Mouse (Mus musculus) neural tube, embryonic 15.5 days (tissue): ENCODE results near the gene Srr. TPM values are rescaled to one million over a fixed set of nuclear protein-coding genes. Genes with fewer than 3 reads are reported as not detected.
A peak's percentile ranks its signal among the peaks of the same experiment; 100 is the strongest.

ENCODE experiments used
- ATAC-seq: fragments of 200-750 bp; cut with Nextera tagmentation; 2 replicates; pipeline ENCODE4 v1.8.0; 2017; ENCODE audit warnings: mild to moderate bottlenecking, moderate TSS enrichment, moderate library complexity; ENCODE audit not compliant: low FRiP score
- H3K27ac ChIP-seq: fragments of 300-500 bp; sonication (generic); replicated peaks from 2 replicates; pipeline ENCODE4 v1.5.1; 2015; ENCODE audit warnings: mild to moderate bottlenecking, inconsistent platforms
- H3K27me3 ChIP-seq: fragments of 300-500 bp; sonication (generic); replicated peaks from 2 replicates; pipeline ENCODE4 v1.6.1; 2015; ENCODE audit warnings: inconsistent platforms
- H3K36me3 ChIP-seq: fragments of 300-500 bp; sonication (generic); 2 replicates; pipeline ENCODE4 v1.6.1; 2015; ENCODE audit warnings: inconsistent platforms
- H3K4me1 ChIP-seq: fragments of 300-500 bp; sonication (generic); 2 replicates; pipeline ENCODE4 v1.6.1; 2015; ENCODE audit warnings: inconsistent platforms
- H3K4me2 ChIP-seq: fragments of 300-500 bp; sonication (generic); 2 replicates; pipeline ENCODE4 v1.6.1; 2015; ENCODE audit warnings: inconsistent platforms, mild to moderate bottlenecking, moderate library complexity
- H3K4me3 ChIP-seq: fragments of 300-500 bp; sonication (generic); replicated peaks from 2 replicates; pipeline ENCODE4 v1.5.1; 2015; ENCODE audit warnings: mild to moderate bottlenecking, inconsistent platforms
- H3K9ac ChIP-seq: fragments of 300-500 bp; sonication (generic); replicated peaks from 2 replicates; pipeline ENCODE4 v1.6.1; 2015; ENCODE audit warnings: mild to moderate bottlenecking, inconsistent platforms
- H3K9me3 ChIP-seq: fragments of 300-500 bp; sonication (generic); replicated peaks from 2 replicates; pipeline ENCODE4 v1.6.1; 2016; ENCODE audit warnings: inconsistent platforms
- WGBS: fragments of 180-500 bp; shearing (Covaris S2); methylation state at CpG from one replicate; pipeline ENCODE4 v1.1.7; 2015; ENCODE audit warnings: mixed read lengths; 5-methylcytosine and 5-hydroxymethylcytosine counted together
- polyA plus RNA-seq: library from polyadenylated mRNA; unstranded; fragments of >200 nt; fragmentation: Nextera tagmentation; extraction: Ambion mirVana; gene quantifications from 2 replicates; pipeline ENCODE4 v1.2.1, GENCODE M21; 2015

The Srr gene
- polyA plus RNA-seq, 1 experiment from 2014 or later, result 38.1 TPM

- H3K27me3 ChIP-seq, result no peaks in the 10 kb centered on the region
- no peaks in the 10 kb centered on the region for H3K9me3 ChIP-seq
- peaks cover 65% of the 10 kb centered on the region for H3K36me3 ChIP-seq
- H3K4me2 ChIP-seq, result no peak overlapping the region
- no peak overlapping the region for H3K4me3 ChIP-seq
- 92% methylated on average over 6 of the region's 6 CpGs for WGBS
- H3K27ac ChIP-seq, result no peak overlapping the region
- peaks cover 25% of the 10 kb centered on the region for H3K4me1 ChIP-seq
- H3K9ac ChIP-seq, result no peak overlapping the region
- ATAC-seq, result no peak
Measured at GRCm38 (mm10) chr11:74901555-74901954, 24.2 kb downstream of the Srr start.

- peak overlapping the region; percentile 94 for H3K27ac ChIP-seq
- peaks cover 34% of the 10 kb centered on the region for H3K36me3 ChIP-seq
Measured at GRCm38 (mm10) chr11:74898517-74898827, 27.3 kb downstream of the Srr start.

GRCm38 (mm10) chr11:74897678-74898516, 27.9 kb downstream of the Srr start, which contains the start of gene Tsr1:
Tsr1 (plus strand) TSS chr11:74898071.
- Histone ChIP-seq H3K4me3 (peak within 1 kb of the TSS; percentile 71), H3K36me3 (peaks cover 28% of the 10 kb centered on the region), H3K4me1 (peaks cover 48% of the 10 kb centered on the region), H3K9ac (peak within 1 kb of the TSS; percentile 84), H3K27me3 (no peaks in the 10 kb centered on the region), H3K9me3 (no peaks in the 10 kb centered on the region), H3K27ac (peak within 1 kb of the TSS; percentile 94), H3K4me2 (peak within 1 kb of the TSS; percentile 87)
- WGBS, result under 1% methylated on average over 54 of the region's 54 CpGs
- ATAC-seq, result peak; percentile 82

More at GRCm38 (mm10) chr11:74898517-74898827, 27.3 kb downstream of the Srr start:
- Histone ChIP-seq H3K4me2 (peak overlapping the region; percentile 87), H3K4me1 (peaks cover 48% of the 10 kb centered on the region), H3K4me3 (peak overlapping the region; percentile 71), H3K9me3 (no peaks in the 10 kb centered on the region), H3K27me3 (no peaks in the 10 kb centered on the region), H3K9ac (peak overlapping the region; percentile 84)
- no peak for ATAC-seq
- 0% methylated on average over 7 of the region's 7 CpGs for WGBS

GRCm38 (mm10) chr11:74896901-74897677, 28.7 kb downstream of the Srr start, which contains the start of gene Sgsm2:
Sgsm2 (minus strand) TSS chr11:74897060.
- Histone ChIP-seq H3K4me3 (peak within 1 kb of the TSS; percentile 71), H3K9me3 (no peaks in the 10 kb centered on the region), H3K27me3 (no peaks in the 10 kb centered on the region), H3K27ac (peak within 1 kb of the TSS; percentile 94), H3K36me3 (peaks cover 22% of the 10 kb centered on the region), H3K4me2 (peak within 1 kb of the TSS; percentile 87), H3K4me1 (peaks cover 48% of the 10 kb centered on the region), H3K9ac (peak within 1 kb of the TSS; percentile 84)
- 1% methylated on average over 60 of the region's 74 CpGs for WGBS
- ATAC-seq, result peak; percentile 84

GRCm38 (mm10) chr11:74895980-74896900, 29.5 kb downstream of the Srr start:
- under 1% methylated on average over 53 of the region's 55 CpGs for WGBS

GRCm38 (mm10) chr11:74894619-74895018, 31.1 kb downstream of the Srr start:
- 82% methylated on average over 4 of the region's 4 CpGs for WGBS
- Histone ChIP-seq H3K4me2 (peak overlapping the region; percentile 87; the same call in 1 of the 2 replicates), H3K27ac (no peak overlapping the region), H3K4me3 (no peak overlapping the region), H3K27me3 (no peaks in the 10 kb centered on the region), H3K9me3 (no peaks in the 10 kb centered on the region), H3K4me1 (peaks cover 37% of the 10 kb centered on the region), H3K36me3 (0 out of 2 replicates have a peak, but pooled peaks cover 3% of the 10 kb centered on the region), H3K9ac (no peak overlapping the region)
- no peak for ATAC-seq

More at GRCm38 (mm10) chr11:74895980-74896900, 29.5 kb downstream of the Srr start:
- peak overlapping the region; percentile 87 for H3K4me2 ChIP-seq
- H3K9ac ChIP-seq, result peak overlapping the region; percentile 84
- peaks cover 16% of the 10 kb centered on the region for H3K36me3 ChIP-seq
- peak overlapping the region; percentile 71 for H3K4me3 ChIP-seq
- H3K4me1 ChIP-seq, result peaks cover 47% of the 10 kb centered on the region
- no peaks in the 10 kb centered on the region for H3K9me3 ChIP-seq
- peak; percentile 68 for ATAC-seq
- H3K27me3 ChIP-seq, result no peaks in the 10 kb centered on the region
- H3K27ac ChIP-seq, result peak overlapping the region; percentile 94

GRCm38 (mm10) chr11:74883098-74883497, 42.6 kb downstream of the Srr start:
- H3K36me3 ChIP-seq, result peaks cover 8% of the 10 kb centered on the region
- H3K4me3 ChIP-seq, result no peak overlapping the region
- no peak overlapping the region for H3K27ac ChIP-seq
- 78% methylated on average over 10 of the region's 10 CpGs for WGBS
- peaks cover 16% of the 10 kb centered on the region for H3K4me1 ChIP-seq
- no peak overlapping the region for H3K4me2 ChIP-seq
- no peaks in the 10 kb centered on the region for H3K9me3 ChIP-seq
- no peak overlapping the region for H3K9ac ChIP-seq
- no peak; the same call in 1 of the 2 replicates for ATAC-seq
- no peaks in the 10 kb centered on the region for H3K27me3 ChIP-seq

- H3K36me3 ChIP-seq, result peaks cover 8% of the 10 kb centered on the region
- H3K4me2 ChIP-seq, result peak overlapping the region; percentile 24; the same call in 1 of the 2 replicates
- peak overlapping the region; percentile 54 for H3K27ac ChIP-seq
- WGBS, result 51% methylated on average over 14 of the region's 14 CpGs
- no peak overlapping the region for H3K4me3 ChIP-seq
- no peak overlapping the region for H3K9ac ChIP-seq
- H3K4me1 ChIP-seq, result peaks cover 25% of the 10 kb centered on the region
- no peak for ATAC-seq
- H3K27me3 ChIP-seq, result no peaks in the 10 kb centered on the region
- no peaks in the 10 kb centered on the region for H3K9me3 ChIP-seq
Measured at GRCm38 (mm10) chr11:74881979-74882378, 43.8 kb downstream of the Srr start.

- 89% methylated on average over 9 of the region's 9 CpGs for WGBS
Measured at GRCm38 (mm10) chr11:74880999-74881398, 44.7 kb downstream of the Srr start.

GRCm38 (mm10) chr11:74876801-74877200, 48.9 kb downstream of the Srr start:
- 3% methylated on average over 9 of the region's 9 CpGs for WGBS
- peaks cover 38% of the 10 kb centered on the region for H3K4me1 ChIP-seq
- H3K9me3 ChIP-seq, result no peaks in the 10 kb centered on the region
- H3K9ac ChIP-seq, result no peak overlapping the region; the same call in 1 of the 2 replicates
- no peaks in the 10 kb centered on the region for H3K36me3 ChIP-seq
- peak overlapping the region; percentile 84 for H3K27ac ChIP-seq
- peak overlapping the region; percentile 23 for H3K4me3 ChIP-seq
- no peaks in the 10 kb centered on the region for H3K27me3 ChIP-seq
- H3K4me2 ChIP-seq, result peak overlapping the region; percentile 46
- ATAC-seq, result peak; percentile 78

More at GRCm38 (mm10) chr11:74880999-74881398, 44.7 kb downstream of the Srr start:
- no peak overlapping the region for H3K27ac ChIP-seq
- H3K36me3 ChIP-seq, result peaks cover 8% of the 10 kb centered on the region
- H3K4me3 ChIP-seq, result no peak overlapping the region
- no peak overlapping the region for H3K4me2 ChIP-seq
- no peaks in the 10 kb centered on the region for H3K9me3 ChIP-seq
- peaks cover 35% of the 10 kb centered on the region for H3K4me1 ChIP-seq
- H3K27me3 ChIP-seq, result no peaks in the 10 kb centered on the region
- H3K9ac ChIP-seq, result no peak overlapping the region
- no peak for ATAC-seq

- Histone ChIP-seq H3K4me2 (no peak overlapping the region), H3K36me3 (no peaks in the 10 kb centered on the region), H3K4me1 (peaks cover 56% of the 10 kb centered on the region), H3K9ac (no peak overlapping the region), H3K27ac (no peak overlapping the region), H3K9me3 (no peaks in the 10 kb centered on the region), H3K4me3 (no peak overlapping the region), H3K27me3 (no peaks in the 10 kb centered on the region)
- WGBS, result 67% methylated on average over 3 of the region's 3 CpGs
- no peak for ATAC-seq
Measured at GRCm38 (mm10) chr11:74874630-74875029, 51.1 kb downstream of the Srr start.
